Mouse (Mus musculus): ENCODE data around the gene Gtf3c1. TPM values are rescaled to one million over a fixed set of nuclear protein-coding genes. Genes with fewer than 3 reads are reported as not detected.
A peak's percentile ranks its signal among the peaks of the same experiment; 100 is the strongest.

The Gtf3c1 gene
- polyA plus RNA-seq, 1 experiment, result 97.0 TPM

DNA sequence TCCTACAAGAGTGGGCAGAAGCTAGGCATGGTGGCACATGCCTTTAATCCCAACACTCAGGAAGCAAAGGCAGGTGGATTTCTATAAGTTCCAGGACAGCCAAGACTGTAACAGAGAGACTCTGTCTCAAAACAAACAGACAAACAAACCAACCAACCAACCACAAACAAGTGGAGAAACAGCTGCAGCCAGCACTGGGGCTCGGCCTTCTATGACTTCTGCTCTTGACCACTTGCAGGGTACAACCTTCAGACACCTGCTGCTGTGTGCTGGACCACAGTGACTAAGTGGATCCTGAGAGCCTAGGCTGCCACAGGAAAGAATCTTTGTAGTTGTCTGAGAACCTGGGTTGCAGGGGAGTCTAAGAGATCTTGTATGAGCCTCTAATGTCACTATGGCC, 58.6 kb downstream of the Gtf3c1 start:
- Histone ChIP-seq H3K4me3 (ENCODE audit: control insufficient read depth, insufficient read depth, low read length) (no peak overlapping the region), H3K36me3 (ENCODE audit: control insufficient read depth, insufficient read depth, low read length) (peaks cover 72% of the 10 kb centered on the region), H3K4me1 (replicated peaks; ENCODE audit: control insufficient read depth, insufficient read depth, low read length) (no peaks in the 10 kb centered on the region; the same call in 1 of the 2 replicates), H3K27me3 (ENCODE audit: control insufficient read depth, insufficient read depth, low read length) (no peaks in the 10 kb centered on the region), H3K27ac (ENCODE audit: control insufficient read depth, insufficient read depth, low read length) (no peak overlapping the region)
- DNase-seq, result no peak
- TF ChIP-seq POLR2A (IDR thresholded peaks at IDR 0.05; ENCODE audit: control insufficient read depth, extremely low read depth, insufficient read depth, low read length, poor library complexity) (no peak), CTCF (IDR thresholded peaks at IDR 0.05; ENCODE audit: borderline replicate concordance, control insufficient read depth, extremely low read depth, insufficient read depth, low read length, poor library complexity) (no peak)
- WGBS, result 56% methylated on average over 1 of the region's 1 CpGs

DNA sequence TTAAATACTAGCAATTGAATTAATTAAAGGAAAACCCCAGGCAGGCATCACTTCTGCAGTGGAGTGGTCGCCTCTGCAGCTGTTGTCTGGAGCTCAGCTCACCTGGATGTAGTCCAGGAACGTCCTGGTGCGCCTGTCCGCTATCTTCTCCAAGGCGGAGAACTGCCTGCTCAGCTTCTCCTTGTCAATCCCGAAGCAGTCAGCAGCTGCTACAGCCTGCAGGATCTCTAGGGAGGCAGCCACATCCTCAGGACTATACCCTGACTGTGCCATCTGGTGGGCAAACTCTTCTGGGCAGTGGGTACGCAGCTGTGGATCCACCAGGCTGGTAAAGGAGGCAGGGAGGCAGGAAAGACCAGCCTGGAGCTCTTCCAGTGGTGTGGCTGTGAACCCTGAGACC, 62.2 kb downstream of the Gtf3c1 start:
- no peak for DNase-seq
- H3K36me3 ChIP-seq (ENCODE audit: control insufficient read depth, insufficient read depth, low read length), result peaks cover 68% of the 10 kb centered on the region
- H3K27me3 ChIP-seq (ENCODE audit: control insufficient read depth, insufficient read depth, low read length), result no peaks in the 10 kb centered on the region
- no peak overlapping the region for H3K4me3 ChIP-seq (ENCODE audit: control insufficient read depth, insufficient read depth, low read length)
- H3K4me1 ChIP-seq (replicated peaks; ENCODE audit: control insufficient read depth, insufficient read depth, low read length), result no peaks in the 10 kb centered on the region; the same call in 1 of the 2 replicates
- H3K27ac ChIP-seq (ENCODE audit: control insufficient read depth, insufficient read depth, low read length), result no peak overlapping the region
- WGBS, result 94% methylated on average over 7 of the region's 7 CpGs
- no peak for TF ChIP-seq CTCF (IDR thresholded peaks at IDR 0.05; ENCODE audit: borderline replicate concordance, control insufficient read depth, extremely low read depth, insufficient read depth, low read length, poor library complexity)

DNA sequence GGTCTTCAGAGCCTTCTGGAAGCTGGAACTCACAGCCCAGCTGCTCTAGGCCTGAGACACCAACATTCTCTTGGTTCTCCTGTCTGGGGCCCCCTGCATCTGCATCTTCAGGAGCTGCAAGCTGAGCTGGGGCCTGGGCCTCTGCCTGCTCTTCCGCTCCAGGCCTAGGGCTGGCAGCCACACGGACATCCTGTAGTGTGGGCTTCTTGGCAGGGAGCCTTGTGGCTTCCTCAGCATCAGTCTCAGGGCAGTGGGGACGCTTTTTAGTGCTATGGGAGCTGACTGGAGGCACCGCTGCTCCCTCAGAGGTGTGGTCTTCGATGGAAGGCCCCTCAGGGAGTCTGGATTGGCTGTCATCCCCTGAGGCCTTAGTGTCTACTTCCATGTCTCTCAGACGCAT, 63.7 kb downstream of the Gtf3c1 start:
- Histone ChIP-seq H3K27me3 (ENCODE audit: control insufficient read depth, insufficient read depth, low read length) (no peaks in the 10 kb centered on the region), H3K36me3 (ENCODE audit: control insufficient read depth, insufficient read depth, low read length) (peaks cover 61% of the 10 kb centered on the region), H3K4me3 (ENCODE audit: control insufficient read depth, insufficient read depth, low read length) (no peak overlapping the region), H3K4me1 (replicated peaks; ENCODE audit: control insufficient read depth, insufficient read depth, low read length) (peaks cover 3% of the 10 kb centered on the region), H3K27ac (ENCODE audit: control insufficient read depth, insufficient read depth, low read length) (no peak overlapping the region)
- TF ChIP-seq CTCF (IDR thresholded peaks at IDR 0.05; ENCODE audit: borderline replicate concordance, control insufficient read depth, extremely low read depth, insufficient read depth, low read length, poor library complexity) (no peak), POLR2A (IDR thresholded peaks at IDR 0.05; ENCODE audit: control insufficient read depth, extremely low read depth, insufficient read depth, low read length, poor library complexity) (no peak)
- no peak for DNase-seq
- WGBS, result 18% methylated on average over 6 of the region's 6 CpGs

DNA sequence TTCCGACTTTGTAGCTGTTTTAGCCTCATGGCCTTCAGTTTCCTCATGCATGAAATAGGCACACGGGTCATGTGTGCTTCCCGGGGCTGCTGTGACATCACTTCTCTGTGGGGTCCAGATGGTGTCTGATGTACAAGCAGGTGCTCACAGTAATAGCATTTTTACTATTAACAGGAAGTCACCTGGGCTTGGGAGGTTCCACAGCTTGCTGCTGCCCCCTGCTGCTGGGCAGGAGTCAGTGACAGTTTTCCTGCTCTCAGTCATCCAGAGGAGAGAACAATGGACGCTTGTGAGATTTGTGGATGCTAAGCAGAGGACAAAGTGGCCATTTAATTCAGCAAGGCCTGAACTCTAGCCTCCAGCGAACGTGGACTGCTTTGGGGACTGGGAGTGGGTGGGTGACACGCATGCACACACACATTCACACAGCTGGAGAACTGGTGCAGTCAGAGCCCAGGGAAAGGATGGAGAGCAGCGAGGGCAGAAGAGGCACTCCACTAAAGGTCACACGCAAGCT, 68.7 kb downstream of the Gtf3c1 start:
- Histone ChIP-seq H3K4me1 (replicated peaks; ENCODE audit: control insufficient read depth, insufficient read depth, low read length) (peaks cover 38% of the 10 kb centered on the region), H3K27me3 (ENCODE audit: control insufficient read depth, insufficient read depth, low read length) (no peaks in the 10 kb centered on the region), H3K27ac (ENCODE audit: control insufficient read depth, insufficient read depth, low read length) (peak overlapping the region; percentile 99), H3K36me3 (ENCODE audit: control insufficient read depth, insufficient read depth, low read length) (peaks cover 11% of the 10 kb centered on the region), H3K4me3 (ENCODE audit: control insufficient read depth, insufficient read depth, low read length) (peak overlapping the region; percentile 9; the same call in 1 of the 2 replicates)
- peak; percentile 85 for DNase-seq
- TF ChIP-seq CTCF (IDR thresholded peaks at IDR 0.05; ENCODE audit: borderline replicate concordance, control insufficient read depth, extremely low read depth, insufficient read depth, low read length, poor library complexity) (peak; percentile 86), POLR2A (IDR thresholded peaks at IDR 0.05; ENCODE audit: control insufficient read depth, extremely low read depth, insufficient read depth, low read length, poor library complexity) (no peak)
- WGBS, result 33% methylated on average over 9 of the region's 9 CpGs

DNA sequence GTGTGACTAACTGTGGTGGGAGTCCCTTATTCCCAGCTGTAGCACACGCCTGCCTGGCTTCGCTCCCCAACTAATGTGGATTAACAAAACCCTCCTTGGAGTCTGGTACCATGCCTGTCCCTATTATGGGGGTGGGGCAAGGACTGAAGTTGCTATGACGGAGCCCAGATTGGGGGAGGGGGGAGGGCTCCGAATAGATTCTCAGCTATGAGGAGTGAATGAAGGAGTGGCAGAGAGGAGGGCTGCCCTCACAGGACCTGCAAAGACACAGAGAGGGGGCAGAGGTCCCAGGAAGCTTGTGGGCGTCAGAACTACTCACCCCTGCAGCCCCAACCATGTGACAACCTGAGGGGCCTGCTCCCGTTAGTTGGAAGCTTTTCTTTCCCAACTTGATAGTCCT, 69.2 kb downstream of the Gtf3c1 start:
- Histone ChIP-seq H3K27me3 (ENCODE audit: control insufficient read depth, insufficient read depth, low read length) (no peaks in the 10 kb centered on the region), H3K4me1 (replicated peaks; ENCODE audit: control insufficient read depth, insufficient read depth, low read length) (peaks cover 41% of the 10 kb centered on the region), H3K4me3 (ENCODE audit: control insufficient read depth, insufficient read depth, low read length) (peak overlapping the region; percentile 9; the same call in 1 of the 2 replicates), H3K36me3 (ENCODE audit: control insufficient read depth, insufficient read depth, low read length) (peaks cover 6% of the 10 kb centered on the region), H3K27ac (ENCODE audit: control insufficient read depth, insufficient read depth, low read length) (peak overlapping the region; percentile 99)
- DNase-seq, result no peak
- TF ChIP-seq POLR2A (IDR thresholded peaks at IDR 0.05; ENCODE audit: control insufficient read depth, extremely low read depth, insufficient read depth, low read length, poor library complexity) (no peak), CTCF (IDR thresholded peaks at IDR 0.05; ENCODE audit: borderline replicate concordance, control insufficient read depth, extremely low read depth, insufficient read depth, low read length, poor library complexity) (no peak)
- WGBS, result 42% methylated on average over 6 of the region's 6 CpGs

DNA sequence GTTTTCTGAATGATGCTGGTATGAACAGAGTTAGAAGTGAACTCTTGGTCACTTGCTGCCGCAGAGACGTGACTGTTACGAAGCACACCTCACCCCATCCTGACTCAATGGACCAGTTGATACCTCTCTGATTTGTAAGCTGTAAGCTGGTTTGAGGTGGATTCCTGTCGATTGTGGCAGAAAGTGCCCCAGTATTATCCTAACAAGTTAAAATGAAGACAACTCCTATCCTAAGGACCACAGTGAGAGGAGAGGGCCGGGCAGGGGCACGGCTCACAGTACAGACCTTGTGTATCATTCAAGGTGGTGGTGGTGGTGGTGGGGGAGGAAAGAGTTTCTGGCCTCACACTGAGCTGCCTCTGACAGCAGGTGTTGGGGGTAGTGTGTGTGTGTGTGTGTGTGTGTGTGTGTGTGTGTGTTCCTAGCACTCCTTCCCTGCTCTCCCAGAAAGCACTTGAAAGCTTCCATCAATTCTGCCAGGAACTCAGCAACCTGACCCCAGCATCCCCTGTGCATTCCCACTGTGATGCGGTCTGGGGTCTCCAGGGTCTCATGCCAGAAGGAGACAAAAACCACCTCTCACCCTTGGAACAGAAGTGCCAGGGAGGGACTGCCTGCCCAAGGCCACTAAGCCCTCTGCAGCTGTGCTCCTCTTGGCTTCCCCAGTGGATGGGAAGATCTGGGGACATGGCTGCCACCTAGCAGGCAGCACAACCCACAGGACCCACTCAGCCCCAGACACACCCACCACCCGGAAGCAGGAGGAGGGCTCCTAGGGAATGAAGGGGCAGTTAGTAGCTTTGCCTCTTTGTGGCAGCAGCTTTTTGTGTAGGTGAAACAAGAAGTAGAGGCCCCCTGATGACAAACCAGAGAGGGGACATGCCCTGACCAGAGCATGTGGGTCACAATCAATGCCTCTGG, 70.1 kb downstream of the Gtf3c1 start:
- peak overlapping the region; percentile 99 for H3K27ac ChIP-seq (ENCODE audit: control insufficient read depth, insufficient read depth, low read length)
- H3K4me1 ChIP-seq (replicated peaks; ENCODE audit: control insufficient read depth, insufficient read depth, low read length), result peaks cover 44% of the 10 kb centered on the region
- WGBS, result 52% methylated on average over 8 of the region's 8 CpGs
- no peaks in the 10 kb centered on the region for H3K27me3 ChIP-seq (ENCODE audit: control insufficient read depth, insufficient read depth, low read length)
- H3K4me3 ChIP-seq (ENCODE audit: control insufficient read depth, insufficient read depth, low read length), result no peak overlapping the region
- peak; percentile 76 for DNase-seq
- no peak for TF ChIP-seq CTCF (IDR thresholded peaks at IDR 0.05; ENCODE audit: borderline replicate concordance, control insufficient read depth, extremely low read depth, insufficient read depth, low read length, poor library complexity)
- no peak for TF ChIP-seq POLR2A (IDR thresholded peaks at IDR 0.05; ENCODE audit: control insufficient read depth, extremely low read depth, insufficient read depth, low read length, poor library complexity)
- H3K36me3 ChIP-seq (ENCODE audit: control insufficient read depth, insufficient read depth, low read length), result peaks cover 8% of the 10 kb centered on the region
